Mouse (Mus musculus) regulatory T cell (primary cell): ENCODE results near the gene Gm17604.

ENCODE experiments used
- in situ Hi-C: fragments of 300-600 bp; cut with MboI, MseI; formaldehyde crosslinking; loops from one replicate; pipeline ENCODE4 v1.15.1; 2025; ENCODE audit warnings: high pct_unique_total_duplicates

Gene Gm17604

GRCm38 (mm10) chrX:165004779-165005324 is at the start of gene Gm17604:
TSS of gene Gm17604 (minus strand) at chrX:165004829.
- in situ Hi-C loops: no loop called here

- in situ Hi-C loops: no loop called here
These were observed 45.3 kb upstream of the Gm17604 start for GRCm38 (mm10) chrX:165049929-165050328.

- in situ Hi-C loops: no loop called here
These were observed 1.5 kb downstream of the Gm17604 start for GRCm38 (mm10) chrX:165003141-165003540.

GRCm38 (mm10) chrX:164980193-164980775 is 24.3 kb downstream of the Gm17604 start, which contains the start of the genes Mospd2 and Fancb:
TSS of gene Mospd2 (minus strand) at chrX:164980375.
TSS of gene Fancb (plus strand) at chrX:164980592.
- in situ Hi-C loops: loop anchor here (10.0 kb wide), 1 partner anchor 1335 kb away; no protein-coding TSS in a partner anchor

GRCm38 (mm10) chrX:164978866-164979265 is 25.8 kb downstream of the Gm17604 start:
- in situ Hi-C loops: loop anchor here (10.0 kb wide), 1 partner anchor 1456 kb away; no protein-coding TSS in a partner anchor

- in situ Hi-C loops: loop anchor here (10.0 kb wide), 1 partner anchor 1464 kb away; no protein-coding TSS in a partner anchor
These were observed 33.4 kb downstream of the Gm17604 start for GRCm38 (mm10) chrX:164971206-164971605.

- in situ Hi-C loops: no loop called here
These were observed 38.7 kb downstream of the Gm17604 start for GRCm38 (mm10) chrX:164965750-164966448.
